Mouse (Mus musculus) cerebellum, adult 2 months (tissue): ENCODE data around the gene Psma2.

Experiments
- CTCF ChIP-seq: fragments of 200-500 bp; IDR thresholded peaks from 2 replicates; pipeline ENCODE4 v1.5.1; 2011; ENCODE audit warnings: low read depth, mild to moderate bottlenecking, control low read depth, low read length, moderate library complexity, borderline replicate concordance; ENCODE audit not compliant: insufficient read depth
- POLR2A ChIP-seq: fragments of 200-500 bp; IDR thresholded peaks from 2 replicates; pipeline ENCODE4 v1.6.1; 2011; ENCODE audit warnings: low read length, control low read depth, borderline replicate concordance; ENCODE audit not compliant: insufficient read depth

GRCm38 (mm10) chr13:14717755-14718154 is 104.7 kb downstream of the Psma2 start:
- TF ChIP-seq POLR2A (no peak), CTCF (no peak)
